Mouse (Mus musculus): ENCODE results near the gene Dbndd2.

Gene Dbndd2

GRCm38 (mm10) chr2:164453887-164454500 lies 31.9 kb upstream of the Dbndd2 start:
- no peak for DNase-seq (ENCODE audit: extremely low read depth, low read depth)

DNA sequence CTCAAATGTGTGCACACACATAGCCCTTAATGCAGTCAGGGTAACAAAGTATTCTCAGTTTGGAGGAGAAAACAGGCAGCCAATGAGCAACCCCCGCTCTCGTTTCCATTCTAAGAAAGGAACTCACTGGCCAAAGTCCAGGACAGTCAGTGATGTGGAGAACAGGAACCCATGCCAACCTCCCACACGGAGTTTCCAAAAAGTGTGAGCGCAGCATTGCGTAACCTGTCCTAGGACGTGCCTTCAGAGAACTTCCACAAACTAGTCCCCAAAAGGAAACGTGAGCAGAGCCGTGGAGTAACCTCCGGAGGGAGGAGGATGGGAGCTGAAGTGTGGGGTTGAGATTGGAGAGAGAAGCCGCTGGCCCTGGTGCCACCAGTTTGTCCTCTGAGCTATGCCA lies 31.1 kb upstream of the Dbndd2 start:
- DNase-seq (ENCODE audit: extremely low read depth, low read depth), result no peak

DNA sequence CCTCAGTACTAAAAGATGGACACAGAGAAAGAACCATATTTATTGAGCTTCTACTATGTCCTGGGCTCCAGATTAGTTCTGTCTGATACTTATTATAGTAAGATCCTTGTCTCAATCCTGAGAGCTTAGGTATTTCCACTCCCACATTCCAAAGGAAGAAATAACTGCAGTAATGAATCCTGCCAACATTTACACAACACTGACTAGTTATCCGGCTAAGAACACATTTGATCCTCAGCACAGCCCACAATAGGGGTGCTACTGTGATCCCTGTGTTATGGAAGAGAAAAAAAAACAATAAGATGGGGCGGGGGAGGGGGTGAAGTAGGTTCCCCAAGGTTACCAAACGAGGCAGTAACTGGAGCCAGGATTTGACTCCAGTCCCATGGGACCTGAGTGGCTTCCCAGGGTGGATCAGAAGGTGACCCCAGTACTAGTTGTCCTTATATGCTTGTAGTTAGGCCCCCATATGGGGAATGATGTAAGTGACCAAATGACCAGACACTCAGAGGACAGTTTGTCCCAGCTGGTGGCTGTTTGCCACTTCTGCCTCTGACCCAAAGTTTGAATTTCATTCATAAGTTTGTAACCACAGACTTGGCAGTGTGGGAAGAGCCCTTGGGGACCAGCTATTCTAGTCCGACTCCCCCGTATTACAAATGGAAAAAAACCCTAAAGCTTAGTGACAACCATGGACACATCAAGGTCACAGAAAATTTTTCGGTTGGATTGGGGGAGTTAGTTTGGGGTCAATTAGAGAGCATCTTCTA lies 30.3 kb upstream of the Dbndd2 start:
- DNase-seq (ENCODE audit: extremely low read depth, low read depth), result no peak

DNA sequence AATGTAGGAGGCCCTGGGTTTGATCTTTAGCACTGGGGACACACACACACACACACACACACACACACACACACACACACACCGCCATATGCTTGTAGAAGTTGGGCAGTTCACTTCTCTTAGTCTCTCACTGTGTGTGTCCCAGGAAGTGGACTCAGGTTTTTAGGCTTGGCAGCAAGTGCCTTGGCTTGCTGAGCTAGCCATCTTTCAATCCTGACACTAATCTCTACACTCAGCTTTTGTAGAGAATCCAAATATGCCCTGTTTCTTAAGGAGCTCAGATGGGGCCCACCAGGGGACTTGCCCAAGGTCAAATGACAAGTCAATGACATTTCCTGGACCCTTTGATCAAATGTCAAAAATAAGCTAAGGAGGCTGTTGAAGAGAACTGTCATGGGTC lies 29.5 kb upstream of the Dbndd2 start:
- DNase-seq (ENCODE audit: extremely low read depth, low read depth), result no peak

DNA sequence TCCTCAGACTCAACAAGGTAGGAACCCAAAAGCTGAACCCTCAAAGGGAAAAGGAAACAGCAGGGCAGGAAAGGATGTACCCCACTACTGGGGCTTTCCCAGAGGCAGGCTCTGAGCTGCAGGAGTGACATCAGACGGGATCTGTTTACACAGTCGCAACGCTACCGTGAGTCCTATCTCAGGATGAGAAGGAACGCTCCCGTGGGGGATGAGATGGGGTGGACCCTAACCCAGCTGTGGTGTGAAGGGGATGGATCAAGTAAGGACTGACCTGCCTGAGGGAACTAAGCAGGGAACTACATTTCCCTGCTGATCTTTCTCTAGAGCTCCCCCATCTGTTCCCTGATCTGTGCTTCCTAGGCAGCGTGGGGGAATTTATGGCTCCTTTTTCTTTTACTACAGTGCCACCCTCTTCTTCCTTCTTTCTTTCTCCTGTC lies 29.0 kb upstream of the Dbndd2 start, which contains the start of gene Sys1:
TSS of gene Sys1 (plus strand) at position 101 of the 437 bp plus-strand sequence.
- no peak for DNase-seq (ENCODE audit: extremely low read depth, low read depth)

DNA sequence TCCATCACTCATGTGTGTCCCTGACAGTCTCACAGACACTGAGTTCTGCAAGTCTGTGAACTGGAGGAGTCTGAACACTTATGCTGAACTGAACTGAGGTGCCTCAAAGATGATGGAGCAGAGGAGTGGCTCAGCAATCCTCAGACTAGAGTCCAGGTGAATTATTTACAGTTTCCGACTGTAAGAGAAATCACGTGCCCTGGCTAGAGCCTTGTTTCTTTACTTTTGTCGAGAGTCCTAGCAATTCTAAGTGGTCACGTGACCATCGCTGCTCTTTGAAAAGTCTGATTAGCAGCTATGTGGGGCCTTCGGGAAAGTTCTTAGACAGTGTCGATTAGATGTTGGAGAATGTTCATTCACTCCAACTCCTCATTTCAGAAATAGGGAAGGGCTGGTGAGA lies 28.0 kb upstream of the Dbndd2 start:
- no peak for DNase-seq (ENCODE audit: extremely low read depth, low read depth)

DNA sequence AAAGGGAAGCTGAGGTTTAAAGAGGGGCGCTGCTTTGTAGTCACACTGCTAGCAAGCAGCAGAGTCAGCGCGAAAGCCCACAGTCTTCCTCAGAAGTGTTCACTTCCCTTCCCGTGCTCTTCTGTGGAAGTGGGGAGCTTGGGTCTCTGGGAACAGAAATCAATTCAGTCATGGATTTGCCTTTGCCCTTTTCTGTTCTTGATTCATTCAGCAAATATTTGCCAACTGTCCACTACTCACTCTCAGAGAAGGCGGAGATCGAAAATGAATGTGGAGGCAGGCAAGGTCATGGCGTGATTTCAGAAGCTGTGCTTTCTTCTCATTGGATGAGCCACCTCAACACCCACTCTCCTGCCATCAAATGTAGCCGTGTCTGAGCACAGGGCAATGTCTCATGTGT lies 27.4 kb upstream of the Dbndd2 start:
- DNase-seq (ENCODE audit: extremely low read depth, low read depth), result no peak

DNA sequence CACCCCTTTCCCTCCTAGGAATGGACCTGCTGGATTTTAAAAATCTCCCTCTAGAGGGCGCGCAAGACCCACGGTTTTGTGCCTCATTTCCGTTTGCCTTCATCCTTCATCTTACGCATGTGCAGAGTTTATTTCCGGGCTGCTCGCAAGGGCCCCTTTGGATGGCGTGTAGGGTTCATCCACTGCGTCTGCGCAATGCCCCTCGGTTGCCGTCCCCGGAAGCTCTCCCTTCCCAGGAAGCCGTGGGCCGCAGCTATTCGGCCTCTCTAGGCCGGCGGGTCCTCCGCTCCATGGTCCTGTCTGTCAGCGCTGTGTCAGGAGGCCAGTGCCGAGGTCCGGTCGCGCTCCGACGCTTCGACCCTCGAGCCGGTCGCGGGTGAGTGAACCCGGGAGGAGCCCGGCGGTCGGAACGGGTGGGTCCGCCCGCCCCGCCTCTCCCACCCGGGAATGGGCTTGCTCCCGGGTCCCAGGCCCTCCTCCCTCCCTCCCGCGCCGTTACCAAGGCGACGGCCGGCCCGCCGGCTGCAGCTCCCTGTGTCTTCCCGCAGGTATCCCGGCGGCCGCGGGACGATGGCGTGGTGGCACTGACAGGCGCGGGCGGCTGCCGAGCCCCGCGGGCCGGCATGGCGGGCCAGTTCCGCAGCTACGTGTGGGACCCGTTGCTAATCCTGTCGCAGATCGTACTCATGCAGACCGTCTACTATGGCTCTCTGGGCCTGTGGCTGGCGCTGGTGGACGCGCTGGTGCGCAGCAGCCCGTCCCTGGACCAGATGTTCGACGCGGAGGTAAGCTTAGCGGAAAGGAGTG lies 25.0 kb upstream of the Dbndd2 start, which contains the start of gene Gm20458:
TSS of gene Gm20458 (plus strand) at position 223 of the 807 bp plus-strand sequence.
- DNase-seq (ENCODE audit: extremely low read depth, low read depth), result peak; percentile 93

- no peak for DNase-seq (ENCODE audit: extremely low read depth, low read depth)
These were observed 20.7 kb upstream of the Dbndd2 start for GRCm38 (mm10) chr2:164465161-164465560.

DNA sequence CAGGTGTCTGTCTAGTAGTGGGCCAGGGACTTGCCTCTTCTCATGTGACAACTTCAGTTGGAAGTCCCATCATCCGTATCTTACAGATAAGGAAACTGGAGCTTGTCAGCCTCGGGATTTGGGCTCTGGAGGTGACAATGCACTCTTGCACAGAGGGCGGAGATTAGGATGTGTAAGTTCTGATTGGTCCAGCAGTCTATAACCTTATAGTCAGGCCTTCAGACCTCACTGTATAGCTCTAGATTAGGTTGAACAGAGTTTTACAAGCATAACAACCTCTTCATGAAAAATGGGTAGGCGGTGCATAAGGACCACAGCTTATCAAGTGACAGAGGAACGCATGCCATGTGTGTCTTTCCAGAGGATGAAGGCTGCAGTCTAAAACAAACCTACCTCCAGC lies 19.1 kb upstream of the Dbndd2 start:
- DNase-seq (ENCODE audit: extremely low read depth, low read depth), result no peak

- DNase-seq (ENCODE audit: extremely low read depth, low read depth), result peak; percentile 40
These were observed 15.7 kb upstream of the Dbndd2 start for GRCm38 (mm10) chr2:164470254-164470653.

DNA sequence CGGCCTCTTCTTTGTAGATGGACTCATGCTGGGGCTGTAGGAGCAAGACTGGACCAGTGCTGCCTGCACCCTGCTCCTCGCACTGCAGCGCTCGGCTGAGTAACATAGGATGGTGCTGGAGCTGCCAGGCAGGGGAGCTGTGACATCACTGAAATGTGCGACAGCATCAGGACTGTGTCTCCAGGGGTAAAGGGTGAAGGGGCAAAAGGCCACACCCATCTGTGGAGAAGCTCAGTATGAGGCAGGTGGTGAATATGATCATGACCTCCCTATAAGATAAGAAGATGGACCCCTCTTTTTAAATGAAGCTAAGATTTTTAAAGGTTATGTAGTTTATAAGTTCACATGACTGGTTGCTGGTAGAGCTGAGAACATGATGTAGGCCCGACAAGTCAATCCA lies 12.3 kb upstream of the Dbndd2 start, which contains the start of gene Trp53tg5:
TSS of gene Trp53tg5 (minus strand) at position 101 of the 400 bp plus-strand sequence.
- DNase-seq (ENCODE audit: extremely low read depth, low read depth), result no peak

- DNase-seq (ENCODE audit: extremely low read depth, low read depth), result no peak
These were observed 580 bp downstream of the Dbndd2 start for GRCm38 (mm10) chr2:164486258-164487114.

DNA sequence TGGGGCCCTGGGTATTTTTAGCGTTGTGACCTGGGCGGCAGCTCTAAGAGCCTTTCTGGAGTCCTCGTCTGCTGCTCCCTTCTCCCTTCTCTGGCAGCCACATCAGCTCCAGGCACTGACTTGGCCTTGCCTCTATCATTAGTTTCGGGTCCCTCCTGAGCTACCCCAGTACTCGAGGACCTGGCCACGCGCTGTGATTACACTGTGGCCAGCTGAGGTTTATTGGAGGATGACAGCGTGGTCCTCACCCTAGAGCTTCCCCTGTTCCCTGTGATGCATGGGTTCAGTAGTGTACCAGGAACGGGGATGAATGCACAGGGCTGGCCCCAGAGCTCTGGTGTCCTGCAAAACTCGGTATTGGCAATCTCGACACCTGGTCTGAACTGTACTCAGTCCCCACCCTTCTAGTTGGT lies 1.2 kb downstream of the Dbndd2 start:
- DNase-seq (ENCODE audit: extremely low read depth, low read depth), result no peak

GRCm38 (mm10) chr2:164487812-164488211 lies 1.9 kb downstream of the Dbndd2 start:
- no peak for DNase-seq (ENCODE audit: extremely low read depth, low read depth)

DNA sequence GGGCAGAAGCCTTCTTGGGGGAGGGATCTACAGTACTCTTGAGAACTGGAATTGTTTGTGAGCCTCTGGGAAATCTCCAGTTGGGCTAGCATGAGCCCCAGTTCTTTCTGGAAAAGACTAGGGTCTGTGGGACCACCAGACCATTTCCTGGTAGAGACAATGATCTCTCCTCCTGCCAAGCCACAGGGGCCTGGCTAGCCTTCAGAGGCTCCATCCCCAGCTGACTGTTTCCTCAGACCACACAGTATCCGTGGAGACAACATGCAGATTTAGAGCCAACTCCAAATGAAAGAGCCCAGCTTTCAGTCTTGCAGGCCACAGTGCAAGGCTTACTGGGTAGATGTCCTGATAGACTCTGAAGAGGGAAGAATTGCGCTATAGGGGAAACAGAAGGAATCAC lies 8.2 kb downstream of the Dbndd2 start:
- no peak for DNase-seq (ENCODE audit: extremely low read depth, low read depth)

GRCm38 (mm10) chr2:164496331-164496730 lies 10.4 kb downstream of the Dbndd2 start:
- no peak for DNase-seq (ENCODE audit: extremely low read depth, low read depth)

DNA sequence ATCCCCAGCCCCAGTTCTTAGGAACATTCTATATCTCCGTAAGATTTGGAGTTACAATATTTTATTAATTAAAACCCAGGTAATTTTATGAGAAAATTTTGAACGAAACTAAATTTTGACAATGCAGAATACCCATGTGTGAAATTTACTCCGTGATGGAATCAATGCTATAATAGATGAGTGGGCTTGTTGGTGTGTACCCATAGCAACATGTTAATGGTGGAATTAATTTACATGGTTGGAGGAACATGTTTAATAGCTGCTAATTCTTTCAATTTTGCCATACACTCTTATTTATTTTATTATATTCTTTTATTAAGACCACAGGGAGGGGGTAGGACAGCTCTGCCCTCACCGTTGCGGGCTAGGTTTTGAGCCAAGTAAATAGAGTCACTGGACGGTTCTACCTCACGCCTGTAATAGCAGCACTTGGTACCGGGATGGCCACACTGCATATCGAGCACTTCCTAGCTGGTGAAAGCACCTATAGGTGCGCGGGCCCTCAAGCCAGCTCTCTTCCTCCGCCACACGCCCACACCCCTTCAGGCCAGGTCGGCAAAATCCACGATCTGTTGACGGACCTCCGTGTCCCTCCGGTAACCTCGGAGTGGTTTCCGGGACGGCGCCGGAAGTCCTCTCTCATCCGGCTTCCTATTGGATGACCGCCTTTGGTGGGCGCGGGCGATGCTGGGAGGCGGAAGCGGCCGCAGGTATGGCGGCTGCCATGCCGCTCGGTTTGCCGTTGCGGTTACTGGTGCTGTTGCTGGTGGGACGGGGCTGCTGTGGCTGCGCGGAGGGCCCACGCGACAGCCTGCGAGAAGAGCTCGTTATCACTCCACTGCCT lies 11.2 kb downstream of the Dbndd2 start, which contains the start of gene Pigt:
TSS of gene Pigt (plus strand) at position 674 of the 844 bp plus-strand sequence.
- DNase-seq (ENCODE audit: extremely low read depth, low read depth), result peak; percentile 63

GRCm38 (mm10) chr2:164497691-164498268 lies 11.9 kb downstream of the Dbndd2 start:
- no peak for DNase-seq (ENCODE audit: extremely low read depth, low read depth)

DNA sequence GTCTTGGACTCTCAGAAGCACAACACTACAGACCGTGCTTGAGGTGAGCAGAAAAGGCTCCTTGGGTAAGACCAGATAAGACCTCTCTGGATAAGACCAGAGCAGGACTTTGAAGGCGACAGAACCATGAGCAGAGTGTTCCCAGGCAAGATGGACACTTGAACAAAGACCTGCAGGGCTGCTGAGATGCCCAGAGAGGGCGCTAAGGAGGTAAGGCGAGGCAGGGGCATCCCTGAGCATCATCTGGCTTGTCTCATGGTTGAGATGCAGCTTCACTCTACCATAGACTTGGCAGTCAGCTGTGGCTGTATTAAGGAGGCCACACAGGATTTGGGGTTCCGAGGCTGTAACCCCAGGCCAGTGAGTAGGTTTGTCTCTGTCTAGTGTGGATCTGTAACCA lies 13.4 kb downstream of the Dbndd2 start:
- DNase-seq (ENCODE audit: extremely low read depth, low read depth), result no peak
